Mouse (Mus musculus): ENCODE measurements around the gene Slc30a5. TPM values are rescaled to one million over a fixed set of nuclear protein-coding genes. Genes with fewer than 3 reads are reported as not detected.
A peak's percentile ranks its signal among the peaks of the same experiment; 100 is the strongest.
"Not testable (repeated sequence)": the region's sequence is repeated elsewhere in the genome, so short reads cannot be mapped to it uniquely, and the experiment has no call there.

The Slc30a5 gene
- polyA plus RNA-seq, 1 experiment from 2014 or later, result 43.2 TPM

DNA sequence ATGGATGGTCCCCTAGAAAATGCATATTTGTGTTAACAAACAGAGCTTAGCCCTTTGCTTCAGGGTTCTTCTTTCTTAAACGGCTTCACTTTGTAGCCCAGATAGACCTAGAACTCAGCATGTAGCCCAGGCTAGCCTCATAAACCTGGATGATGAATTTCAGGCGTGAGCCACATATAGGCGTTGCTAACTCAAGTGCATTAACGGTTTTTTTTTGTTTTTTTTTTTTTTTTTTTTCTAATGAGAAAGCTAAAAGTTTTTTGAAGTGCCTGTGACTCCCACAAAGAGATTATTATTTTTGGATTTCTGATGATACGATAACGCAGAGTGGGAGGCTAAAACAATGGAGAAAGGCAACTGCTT lies 394 bp upstream of the Slc30a5 start:
- Histone ChIP-seq H3K4me2 (replicated peaks) (0 out of 2 replicates have a peak overlapping the region, but pooled peaks have one; percentile 15), H3K4me3 (peak overlapping the region; percentile 97)

DNA sequence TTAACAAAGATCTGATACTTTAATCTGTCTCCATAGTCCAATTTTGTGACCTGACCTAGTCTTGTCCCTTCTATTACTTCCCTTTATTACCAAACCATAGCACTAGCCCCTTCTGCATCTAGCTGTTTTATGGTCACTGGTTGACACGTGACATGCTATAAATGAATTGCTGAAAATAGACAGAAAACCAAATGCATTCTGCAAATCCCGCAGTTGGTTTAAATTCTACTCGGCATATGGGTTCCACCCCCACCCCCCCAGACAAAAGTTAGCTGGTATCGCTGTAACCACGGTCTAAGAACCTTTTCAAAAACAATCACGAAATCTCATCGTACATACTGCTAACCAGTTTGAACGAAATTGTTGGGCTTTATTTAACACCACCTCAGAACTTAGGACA lies 1.0 kb downstream of the Slc30a5 start:
- peaks cover 16% of the 10 kb centered on the region for H3K4me1 ChIP-seq
- H3K27me3 ChIP-seq, result no peaks in the 10 kb centered on the region; the same call in 1 of the 2 replicates
- H3K9ac ChIP-seq (replicated peaks), result peak overlapping the region; percentile 93
- 11% methylated on average over 8 of the region's 8 CpGs for WGBS
- H3K27ac ChIP-seq (replicated peaks), result no peak overlapping the region
- H3K4me3 ChIP-seq, result peak overlapping the region; percentile 97
- H3K36me3 ChIP-seq, result peaks cover 8% of the 10 kb centered on the region; the same call in 1 of the 2 replicates
- ATAC-seq (ENCODE audit: low FRiP score, low read depth), result no peak
- H3K9me3 ChIP-seq, result no peaks in the 10 kb centered on the region
- peak overlapping the region; percentile 81 for H3K4me2 ChIP-seq (replicated peaks)

More for the DNA sequence above, 394 bp upstream of the Slc30a5 start:
- H3K27ac ChIP-seq (replicated peaks), result no peak overlapping the region
- H3K9me3 ChIP-seq, result no peaks in the 10 kb centered on the region
- no peak for ATAC-seq (ENCODE audit: low FRiP score, low read depth)
- H3K4me1 ChIP-seq, result peaks cover 16% of the 10 kb centered on the region
- no peak overlapping the region for H3K9ac ChIP-seq (replicated peaks)
- 59% methylated on average over 6 of the region's 6 CpGs for WGBS
- H3K36me3 ChIP-seq, result no peaks in the 10 kb centered on the region
- no peaks in the 10 kb centered on the region; the same call in 1 of the 2 replicates for H3K27me3 ChIP-seq

DNA sequence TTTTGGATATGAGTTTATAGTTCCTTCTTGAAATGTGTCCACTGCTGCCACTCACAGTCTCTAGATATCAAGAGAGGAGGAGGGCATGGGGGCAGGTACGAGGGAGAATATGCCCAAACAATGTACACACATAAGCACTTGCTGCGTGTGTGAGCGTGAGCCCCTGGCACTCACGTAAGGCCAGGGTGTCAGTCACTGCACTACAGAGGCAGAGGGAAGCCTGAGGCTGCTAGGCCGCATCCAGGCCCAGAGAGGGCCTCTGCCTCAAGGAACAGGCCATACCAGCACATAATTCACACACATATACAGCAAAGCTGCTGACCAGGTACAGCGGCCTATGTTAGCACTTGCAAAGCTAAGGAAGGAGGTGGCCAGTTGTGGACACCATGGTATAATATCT lies 2.1 kb downstream of the Slc30a5 start:
- Histone ChIP-seq H3K36me3 (peaks cover 15% of the 10 kb centered on the region), H3K27me3 (no peaks in the 10 kb centered on the region; the same call in 1 of the 2 replicates), H3K27ac (replicated peaks) (no peak overlapping the region), H3K9me3 (no peaks in the 10 kb centered on the region), H3K4me2 (replicated peaks) (no peak overlapping the region; the same call in 1 of the 2 replicates), H3K9ac (replicated peaks) (no peak overlapping the region; the same call in 1 of the 2 replicates), H3K4me1 (peaks cover 16% of the 10 kb centered on the region), H3K4me3 (no peak overlapping the region)
- ATAC-seq (ENCODE audit: low FRiP score, low read depth), result no peak
- 89% methylated on average over 6 of the region's 6 CpGs for WGBS

DNA sequence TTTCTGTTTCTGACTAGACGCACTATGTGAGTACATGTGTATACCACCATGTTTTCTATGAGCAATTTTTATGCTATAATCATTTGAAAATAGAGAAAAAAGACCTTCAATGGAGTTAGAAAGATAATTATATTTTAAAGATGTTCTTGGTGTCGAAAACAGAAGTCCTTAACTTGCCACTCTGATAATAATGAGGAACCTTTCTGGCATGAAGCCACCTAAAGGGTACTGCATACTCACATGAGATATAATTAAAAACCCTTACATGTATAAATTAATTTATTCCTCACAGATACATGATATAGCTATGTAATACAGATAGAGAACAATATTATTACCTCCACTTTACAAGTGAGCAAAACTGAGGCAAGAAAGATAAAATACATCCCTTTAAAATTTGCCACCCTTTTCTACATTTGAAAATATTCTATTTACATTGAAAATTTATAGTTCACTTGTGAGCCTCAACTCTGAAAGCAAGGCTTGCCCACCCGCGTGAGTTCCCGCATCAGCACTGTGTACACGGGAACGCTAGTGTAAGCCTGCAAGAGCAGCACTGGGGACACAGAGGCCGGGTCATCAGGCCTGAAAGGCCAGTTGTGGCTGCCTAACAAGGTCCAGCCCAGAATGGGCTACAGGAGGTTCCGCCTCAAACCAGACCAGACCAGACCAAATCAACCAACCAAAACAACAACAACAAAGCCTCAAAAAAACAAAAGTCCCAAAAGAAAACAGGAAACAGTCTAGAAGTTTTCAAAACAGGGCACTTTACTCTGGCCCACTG lies 7.4 kb downstream of the Slc30a5 start:
- Histone ChIP-seq H3K9ac (replicated peaks) (no peak overlapping the region), H3K4me1 (no peaks in the 10 kb centered on the region), H3K36me3 (peaks cover 52% of the 10 kb centered on the region), H3K9me3 (no peaks in the 10 kb centered on the region), H3K27ac (replicated peaks) (no peak overlapping the region), H3K4me2 (replicated peaks) (no peak overlapping the region), H3K27me3 (no peaks in the 10 kb centered on the region), H3K4me3 (no peak overlapping the region)
- ATAC-seq (ENCODE audit: low FRiP score, low read depth), result no peak
- 92% methylated on average over 9 of the region's 9 CpGs for WGBS

DNA sequence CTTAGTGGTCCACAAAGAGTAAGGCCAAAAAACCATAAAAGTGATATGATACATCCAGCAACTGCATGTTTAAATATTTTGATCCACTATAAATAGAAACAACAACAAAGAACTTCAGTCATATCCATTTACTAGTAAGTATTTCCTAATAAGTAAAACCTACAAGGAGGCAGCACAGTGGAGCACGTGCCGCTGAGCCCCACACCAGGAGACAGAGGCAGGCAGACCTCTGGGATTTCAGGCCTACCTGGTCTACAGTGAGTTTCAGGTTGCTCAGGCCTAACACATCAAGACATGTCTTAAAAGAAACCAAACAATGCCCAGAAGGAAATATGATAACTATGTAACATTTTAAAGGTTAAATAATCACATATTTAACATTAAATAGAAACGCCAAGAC lies 8.3 kb downstream of the Slc30a5 start:
- Histone ChIP-seq H3K27ac (replicated peaks) (no peak overlapping the region), H3K36me3 (peaks cover 60% of the 10 kb centered on the region), H3K9me3 (no peaks in the 10 kb centered on the region), H3K9ac (replicated peaks) (no peak overlapping the region), H3K4me2 (replicated peaks) (no peak overlapping the region), H3K4me3 (no peak overlapping the region), H3K27me3 (no peaks in the 10 kb centered on the region), H3K4me1 (no peaks in the 10 kb centered on the region)
- ATAC-seq (ENCODE audit: low FRiP score, low read depth), result no peak
- 95% methylated on average over 3 of the region's 3 CpGs for WGBS

DNA sequence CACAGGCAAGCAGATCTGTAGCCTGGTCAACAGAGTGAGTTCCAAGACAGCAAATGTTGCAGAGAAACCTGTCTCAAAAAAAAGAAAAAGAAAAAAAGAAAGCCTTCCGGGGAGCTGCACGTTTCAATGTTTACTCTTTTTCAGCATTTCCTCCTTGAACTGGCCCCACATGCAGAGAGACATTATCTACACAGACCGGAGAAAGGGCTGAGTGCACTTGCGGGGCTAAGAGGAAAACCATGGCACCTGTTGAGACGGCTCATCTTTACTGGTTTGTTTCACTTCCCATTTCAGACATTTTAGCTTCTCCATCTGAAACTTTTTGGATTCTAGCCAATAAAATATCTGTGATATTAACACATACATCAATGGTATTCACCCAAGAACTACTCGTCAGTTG lies 8.9 kb downstream of the Slc30a5 start:
- Histone ChIP-seq H3K9me3 (no peaks in the 10 kb centered on the region), H3K4me3 (no peak overlapping the region), H3K9ac (replicated peaks) (no peak overlapping the region), H3K27ac (replicated peaks) (no peak overlapping the region), H3K4me2 (replicated peaks) (no peak overlapping the region), H3K4me1 (no peaks in the 10 kb centered on the region), H3K36me3 (peaks cover 65% of the 10 kb centered on the region), H3K27me3 (no peaks in the 10 kb centered on the region)
- no peak for ATAC-seq (ENCODE audit: low FRiP score, low read depth)
- WGBS, result 89% methylated on average over 6 of the region's 6 CpGs

DNA sequence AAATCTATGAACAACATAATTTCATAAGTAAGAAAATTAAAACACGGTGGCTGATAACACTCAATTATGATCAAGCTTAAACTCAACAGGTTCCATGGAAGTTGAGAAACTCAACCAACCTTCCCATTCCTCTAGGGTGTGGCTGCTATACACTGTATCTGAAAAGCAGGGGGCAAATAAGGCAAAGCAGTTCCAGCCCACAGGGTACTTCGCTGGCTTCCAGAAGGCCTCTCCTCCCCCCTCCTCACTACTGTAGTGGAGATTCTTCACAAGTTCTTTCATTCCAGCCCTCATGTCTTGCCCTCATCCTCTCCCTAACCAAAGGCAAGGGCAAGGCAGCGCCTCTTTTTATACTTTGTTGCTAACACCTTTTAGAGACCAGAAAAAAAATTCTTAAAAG lies 9.4 kb downstream of the Slc30a5 start:
- no peak overlapping the region for H3K4me2 ChIP-seq (replicated peaks)
- 94% methylated on average over 3 of the region's 3 CpGs for WGBS
- H3K9ac ChIP-seq (replicated peaks), result no peak overlapping the region
- no peak overlapping the region for H3K4me3 ChIP-seq
- H3K36me3 ChIP-seq, result peaks cover 68% of the 10 kb centered on the region
- ATAC-seq (ENCODE audit: low FRiP score, low read depth), result no peak
- no peak overlapping the region for H3K27ac ChIP-seq (replicated peaks)
- H3K4me1 ChIP-seq, result no peaks in the 10 kb centered on the region
- no peaks in the 10 kb centered on the region for H3K9me3 ChIP-seq
- no peaks in the 10 kb centered on the region for H3K27me3 ChIP-seq

DNA sequence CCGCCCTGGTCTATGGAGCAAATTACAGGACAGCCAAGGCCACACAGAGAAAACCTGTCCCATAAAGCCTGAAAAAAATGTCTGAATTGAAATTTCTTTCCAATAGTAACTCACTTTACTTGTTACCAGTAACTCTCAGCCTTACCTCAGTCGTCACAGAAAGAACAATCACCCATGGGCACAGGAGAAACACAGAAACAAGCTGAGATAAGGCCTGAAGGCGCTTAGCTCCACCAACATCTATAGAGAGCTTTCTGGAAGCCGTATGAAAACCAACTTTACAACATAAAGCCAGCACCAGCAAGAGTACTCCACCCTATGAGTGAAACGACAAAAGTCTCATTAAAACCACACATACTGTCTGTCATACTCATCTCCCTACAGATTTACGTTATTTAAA lies 18.8 kb downstream of the Slc30a5 start:
- Histone ChIP-seq H3K4me2 (replicated peaks) (no peak overlapping the region), H3K4me1 (no peaks in the 10 kb centered on the region), H3K9me3 (no peaks in the 10 kb centered on the region), H3K4me3 (no peak overlapping the region), H3K27ac (replicated peaks) (no peak overlapping the region), H3K27me3 (no peaks in the 10 kb centered on the region), H3K9ac (replicated peaks) (no peak overlapping the region), H3K36me3 (peaks cover 76% of the 10 kb centered on the region)
- no peak for ATAC-seq (ENCODE audit: low FRiP score, low read depth)
- WGBS, result 93% methylated on average over 6 of the region's 6 CpGs

DNA sequence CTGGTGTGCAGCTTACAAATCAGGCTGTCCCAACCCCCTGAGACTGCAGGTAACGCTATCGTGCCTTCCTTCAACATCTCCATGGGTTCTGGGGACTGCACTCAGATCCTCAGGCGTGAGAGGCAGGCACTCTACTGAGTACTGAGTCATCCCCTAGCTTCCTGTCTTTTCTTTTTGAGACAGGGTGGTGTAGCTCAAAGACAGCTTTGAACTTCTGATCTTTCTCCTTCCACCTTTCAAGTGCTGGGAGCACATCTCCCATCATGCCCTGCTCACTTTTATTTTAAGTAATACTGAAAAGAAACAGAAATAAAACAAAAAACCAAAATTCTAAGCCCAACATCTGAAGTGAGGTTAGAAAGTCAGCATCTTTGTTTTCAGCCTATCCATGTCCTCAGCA lies 27.5 kb downstream of the Slc30a5 start:
- H3K9me3 ChIP-seq, result no peaks in the 10 kb centered on the region
- no peak overlapping the region for H3K4me2 ChIP-seq (replicated peaks)
- H3K9ac ChIP-seq (replicated peaks), result no peak overlapping the region
- H3K4me3 ChIP-seq, result no peak overlapping the region
- peaks cover 70% of the 10 kb centered on the region for H3K36me3 ChIP-seq
- ATAC-seq (ENCODE audit: low FRiP score, low read depth), result no peak
- H3K27ac ChIP-seq (replicated peaks), result no peak overlapping the region
- H3K4me1 ChIP-seq, result no peaks in the 10 kb centered on the region
- 98% methylated on average over 3 of the region's 3 CpGs for WGBS
- no peaks in the 10 kb centered on the region for H3K27me3 ChIP-seq

DNA sequence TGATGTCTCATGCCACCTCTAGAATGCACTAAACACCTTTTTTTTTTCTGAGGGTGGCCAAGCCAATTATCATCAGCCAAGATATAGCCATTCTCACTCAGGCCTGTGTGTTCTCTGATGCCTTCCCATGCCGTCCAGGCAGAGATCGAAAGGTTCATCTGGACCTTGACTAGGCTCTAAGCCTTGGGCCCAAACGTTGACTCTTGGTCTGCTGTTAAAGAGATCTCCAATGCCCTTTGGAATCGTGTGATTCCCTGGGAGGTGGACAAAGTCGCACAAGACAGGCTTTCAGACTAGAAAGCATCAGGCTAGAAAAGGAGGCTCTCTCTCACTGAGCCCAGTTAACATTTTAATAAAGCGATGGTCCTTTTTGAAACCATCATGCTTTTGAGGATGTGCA lies 36.1 kb downstream of the Slc30a5 start:
- H3K9me3 ChIP-seq, result no peaks in the 10 kb centered on the region
- H3K27ac ChIP-seq (replicated peaks), result no peak overlapping the region
- 88% methylated on average over 6 of the region's 6 CpGs for WGBS
- H3K27me3 ChIP-seq, result no peaks in the 10 kb centered on the region
- H3K4me2 ChIP-seq (replicated peaks), result no peak overlapping the region
- no peak for ATAC-seq (ENCODE audit: low FRiP score, low read depth)
- no peak overlapping the region for H3K9ac ChIP-seq (replicated peaks)
- H3K4me3 ChIP-seq, result no peak overlapping the region
- peaks cover 13% of the 10 kb centered on the region for H3K36me3 ChIP-seq
- no peaks in the 10 kb centered on the region for H3K4me1 ChIP-seq

DNA sequence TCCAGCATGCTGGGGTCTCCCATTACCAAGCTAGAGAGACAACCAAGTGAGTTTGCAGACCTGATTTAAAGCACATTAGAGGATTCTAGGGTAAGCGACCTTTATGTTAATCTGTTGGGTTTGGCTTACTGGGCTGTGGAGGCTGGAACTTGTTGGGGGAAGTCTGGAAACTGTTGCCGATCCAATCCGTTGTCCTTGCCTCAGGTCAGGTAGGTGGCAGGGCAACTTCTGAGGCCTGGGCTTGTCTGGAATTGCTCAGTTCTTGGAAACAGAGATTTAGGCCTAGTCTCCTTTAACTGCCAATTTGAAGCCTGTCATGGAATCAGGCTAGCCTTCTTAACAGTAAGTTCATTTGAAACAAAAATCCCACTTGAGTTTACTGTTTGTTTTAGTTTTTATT lies 44.1 kb downstream of the Slc30a5 start:
- no peaks in the 10 kb centered on the region for H3K9me3 ChIP-seq
- WGBS, result 80% methylated on average over 3 of the region's 3 CpGs
- no peak overlapping the region for H3K4me2 ChIP-seq (replicated peaks)
- H3K4me1 ChIP-seq, result peaks cover 15% of the 10 kb centered on the region
- no peaks in the 10 kb centered on the region for H3K27me3 ChIP-seq
- no peak for ATAC-seq (ENCODE audit: low FRiP score, low read depth)
- no peak overlapping the region for H3K9ac ChIP-seq (replicated peaks)
- no peak overlapping the region for H3K27ac ChIP-seq (replicated peaks)
- no peak overlapping the region for H3K4me3 ChIP-seq
- H3K36me3 ChIP-seq, result no peaks in the 10 kb centered on the region

DNA sequence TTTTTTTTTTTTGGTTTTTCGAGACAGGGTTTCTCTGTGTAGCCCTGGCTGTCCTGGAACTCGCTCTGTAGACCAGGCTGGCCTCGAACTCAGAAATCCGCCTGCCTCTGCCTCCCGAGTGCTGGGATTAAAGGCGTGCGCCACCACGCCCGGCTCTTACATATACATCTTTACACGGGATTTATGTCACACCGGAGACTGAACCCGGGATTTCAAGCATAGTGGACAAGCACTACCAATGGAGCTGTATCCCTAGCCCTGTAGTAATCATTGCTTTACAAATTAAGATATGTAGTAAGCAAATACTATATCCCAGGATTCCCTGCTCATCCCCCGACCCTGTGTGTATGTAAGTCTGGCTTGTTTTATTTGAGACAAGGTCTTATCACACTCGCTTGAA lies 45.2 kb downstream of the Slc30a5 start:
- peaks cover 21% of the 10 kb centered on the region for H3K4me1 ChIP-seq
- H3K4me2 ChIP-seq (replicated peaks); H3K9ac ChIP-seq (replicated peaks); H3K4me3 ChIP-seq; H3K27ac ChIP-seq (replicated peaks); H3K9me3 ChIP-seq; ATAC-seq (ENCODE audit: low FRiP score, low read depth); H3K27me3 ChIP-seq; H3K36me3 ChIP-seq: not testable (repeated sequence)
- WGBS, result 97% methylated on average over 11 of the region's 14 CpGs

All from midbrain, embryonic 12.5 days (tissue).